Mouse (Mus musculus): ENCODE results near the gene Sidt1. TPM values are rescaled to one million over a fixed set of nuclear protein-coding genes. Genes with fewer than 3 reads are reported as not detected.

The Sidt1 gene
- polyA plus RNA-seq, 1 experiment, result not detected

DNA sequence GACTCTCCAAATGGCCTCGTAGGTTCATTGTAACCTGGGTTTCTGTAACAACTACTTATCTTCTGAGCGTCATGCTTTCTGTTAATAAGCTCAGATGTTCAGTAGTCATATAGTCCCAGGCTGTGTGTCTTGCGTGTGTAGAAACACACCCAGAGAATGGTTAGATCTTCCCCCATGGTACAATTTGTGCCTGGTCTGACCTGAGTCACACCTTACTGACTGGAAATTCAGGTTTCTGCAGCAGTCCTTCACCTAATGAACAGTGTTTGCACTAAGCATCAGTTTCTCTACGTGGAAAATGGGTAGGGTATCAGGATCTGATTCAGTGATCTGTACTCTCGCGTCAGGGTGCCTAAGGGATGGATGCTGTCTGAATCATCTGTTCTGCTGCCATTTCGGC is 100.0 kb downstream of the Sidt1 start:
- Histone ChIP-seq H3K4me3 (ENCODE audit: low read depth, low read length) (no peak overlapping the region), H3K9me3 (replicated peaks; ENCODE audit: control insufficient read depth, insufficient read depth, low read length, poor library complexity, severe bottlenecking) (no peaks in the 10 kb centered on the region), H3K4me1 (ENCODE audit: control insufficient read depth, insufficient read depth, low read length) (no peaks in the 10 kb centered on the region), H3K27me3 (ENCODE audit: control insufficient read depth, insufficient read depth, low read length, poor library complexity, severe bottlenecking) (no peaks in the 10 kb centered on the region), H3K9ac (ENCODE audit: low read depth, poor library complexity, severe bottlenecking) (no peak overlapping the region), H3K27ac (ENCODE audit: insufficient read depth, low read length) (no peak overlapping the region), H3K36me3 (ENCODE audit: control insufficient read depth, insufficient read depth, low read length, poor library complexity, severe bottlenecking) (no peaks in the 10 kb centered on the region)
- no peak for TF ChIP-seq CTCF (IDR thresholded peaks at IDR 0.05; ENCODE audit: low read depth, low read length)
- no peak for TF ChIP-seq EP300 (IDR thresholded peaks at IDR 0.05; ENCODE audit: insufficient read depth, low read depth, low read length)
- no peak for TF ChIP-seq POLR2A (IDR thresholded peaks at IDR 0.05; ENCODE audit: insufficient read depth, low read length)

DNA sequence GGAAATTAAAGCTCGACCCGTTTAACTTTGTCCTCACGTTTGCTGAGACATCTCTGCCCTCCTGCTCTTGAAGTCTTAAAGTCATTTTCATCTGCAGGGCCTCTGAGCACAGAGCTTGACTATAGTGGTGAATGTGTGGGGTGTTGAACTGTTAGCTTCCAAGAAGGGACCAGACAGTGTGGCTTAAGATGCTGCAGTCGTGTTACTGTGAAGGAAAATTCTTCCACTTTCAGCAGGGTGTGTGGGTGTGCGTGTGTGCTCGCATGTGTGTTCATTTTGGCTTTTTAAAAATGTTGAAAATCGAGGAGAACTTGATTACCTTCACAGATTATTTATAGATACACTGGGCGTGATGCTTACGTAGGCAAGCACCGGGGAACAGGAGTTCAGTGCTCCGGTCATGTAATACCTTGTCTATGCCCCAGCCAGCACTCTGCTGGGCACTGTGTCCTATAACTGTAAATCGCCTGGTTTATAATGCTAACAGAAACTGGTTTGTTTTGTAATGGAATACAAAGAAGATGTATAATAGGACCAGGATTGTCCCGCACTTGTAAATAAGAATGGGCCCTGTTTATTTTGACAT is 106.2 kb downstream of the Sidt1 start:
- H3K9ac ChIP-seq (ENCODE audit: low read depth, poor library complexity, severe bottlenecking), result no peak overlapping the region
- H3K4me3 ChIP-seq (ENCODE audit: low read depth, low read length), result no peak overlapping the region
- H3K27me3 ChIP-seq (ENCODE audit: control insufficient read depth, insufficient read depth, low read length, poor library complexity, severe bottlenecking), result no peaks in the 10 kb centered on the region
- H3K4me1 ChIP-seq (ENCODE audit: control insufficient read depth, insufficient read depth, low read length), result no peaks in the 10 kb centered on the region
- TF ChIP-seq EP300 (IDR thresholded peaks at IDR 0.05; ENCODE audit: insufficient read depth, low read depth, low read length) (no peak), CTCF (IDR thresholded peaks at IDR 0.05; ENCODE audit: low read depth, low read length) (no peak), POLR2A (IDR thresholded peaks at IDR 0.05; ENCODE audit: insufficient read depth, low read length) (no peak)
- no peaks in the 10 kb centered on the region for H3K9me3 ChIP-seq (replicated peaks; ENCODE audit: control insufficient read depth, insufficient read depth, low read length, poor library complexity, severe bottlenecking)
- no peaks in the 10 kb centered on the region for H3K36me3 ChIP-seq (ENCODE audit: control insufficient read depth, insufficient read depth, low read length, poor library complexity, severe bottlenecking)
- no peak overlapping the region for H3K27ac ChIP-seq (ENCODE audit: insufficient read depth, low read length)

DNA sequence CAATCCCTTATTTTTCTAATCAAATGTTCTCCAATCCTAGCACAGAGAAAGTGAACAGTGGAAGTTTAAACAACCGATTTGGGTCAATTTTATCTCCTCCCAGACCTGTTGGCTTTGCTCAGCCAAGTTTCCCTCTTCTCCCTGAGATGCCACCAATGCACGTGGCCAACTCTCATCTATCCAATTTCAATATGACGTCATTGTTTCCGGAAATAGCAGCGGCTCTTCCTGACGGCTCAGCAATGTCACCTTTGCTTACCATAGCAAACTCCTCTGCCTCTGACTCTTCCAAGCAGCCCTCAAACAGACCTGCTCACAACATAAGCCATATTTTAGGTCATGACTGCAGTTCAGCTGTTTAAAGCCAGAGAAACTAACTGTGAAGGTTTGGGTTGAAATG is 111.5 kb downstream of the Sidt1 start:
- Histone ChIP-seq H3K9ac (ENCODE audit: low read depth, poor library complexity, severe bottlenecking) (no peak overlapping the region), H3K4me3 (ENCODE audit: low read depth, low read length) (no peak overlapping the region), H3K27me3 (ENCODE audit: control insufficient read depth, insufficient read depth, low read length, poor library complexity, severe bottlenecking) (no peaks in the 10 kb centered on the region), H3K27ac (ENCODE audit: insufficient read depth, low read length) (no peak overlapping the region), H3K36me3 (ENCODE audit: control insufficient read depth, insufficient read depth, low read length, poor library complexity, severe bottlenecking) (no peaks in the 10 kb centered on the region), H3K9me3 (replicated peaks; ENCODE audit: control insufficient read depth, insufficient read depth, low read length, poor library complexity, severe bottlenecking) (no peaks in the 10 kb centered on the region), H3K4me1 (ENCODE audit: control insufficient read depth, insufficient read depth, low read length) (no peaks in the 10 kb centered on the region)
- TF ChIP-seq EP300 (IDR thresholded peaks at IDR 0.05; ENCODE audit: insufficient read depth, low read depth, low read length) (no peak), POLR2A (IDR thresholded peaks at IDR 0.05; ENCODE audit: insufficient read depth, low read length) (no peak), CTCF (IDR thresholded peaks at IDR 0.05; ENCODE audit: low read depth, low read length) (no peak)

DNA sequence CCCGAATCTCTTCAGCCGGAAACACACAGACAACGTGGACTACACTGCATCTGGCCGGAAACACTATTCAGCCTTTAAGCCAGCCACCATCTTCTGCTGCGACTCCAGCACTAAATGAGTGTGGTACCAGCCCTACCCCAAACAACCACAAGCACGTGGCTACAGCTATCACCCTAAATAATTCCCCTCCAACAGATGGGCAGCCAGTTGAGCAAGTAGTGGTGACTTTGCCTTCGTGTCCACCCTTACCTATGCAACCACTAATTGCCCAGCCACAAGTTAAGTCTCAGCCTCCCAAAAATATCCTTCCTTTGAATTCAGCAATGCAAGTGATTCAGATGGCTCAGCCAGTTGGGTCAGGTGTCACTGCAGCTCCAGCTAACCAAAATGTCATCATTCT is 116.6 kb downstream of the Sidt1 start:
- H3K9ac ChIP-seq (ENCODE audit: low read depth, poor library complexity, severe bottlenecking), result no peak overlapping the region
- no peaks in the 10 kb centered on the region for H3K36me3 ChIP-seq (ENCODE audit: control insufficient read depth, insufficient read depth, low read length, poor library complexity, severe bottlenecking)
- no peak overlapping the region for H3K4me3 ChIP-seq (ENCODE audit: low read depth, low read length)
- no peaks in the 10 kb centered on the region for H3K4me1 ChIP-seq (ENCODE audit: control insufficient read depth, insufficient read depth, low read length)
- TF ChIP-seq CTCF (IDR thresholded peaks at IDR 0.05; ENCODE audit: low read depth, low read length), result no peak
- TF ChIP-seq POLR2A (IDR thresholded peaks at IDR 0.05; ENCODE audit: insufficient read depth, low read length), result no peak
- no peak for TF ChIP-seq EP300 (IDR thresholded peaks at IDR 0.05; ENCODE audit: insufficient read depth, low read depth, low read length)
- no peak overlapping the region for H3K27ac ChIP-seq (ENCODE audit: insufficient read depth, low read length)
- no peaks in the 10 kb centered on the region for H3K9me3 ChIP-seq (replicated peaks; ENCODE audit: control insufficient read depth, insufficient read depth, low read length, poor library complexity, severe bottlenecking)
- no peaks in the 10 kb centered on the region for H3K27me3 ChIP-seq (ENCODE audit: control insufficient read depth, insufficient read depth, low read length, poor library complexity, severe bottlenecking)

- TF ChIP-seq CTCF (IDR thresholded peaks at IDR 0.05; ENCODE audit: low read depth, low read length) (no peak), POLR2A (IDR thresholded peaks at IDR 0.05; ENCODE audit: insufficient read depth, low read length) (no peak), EP300 (IDR thresholded peaks at IDR 0.05; ENCODE audit: insufficient read depth, low read depth, low read length) (no peak)
- Histone ChIP-seq H3K36me3 (ENCODE audit: control insufficient read depth, insufficient read depth, low read length, poor library complexity, severe bottlenecking) (no peaks in the 10 kb centered on the region), H3K4me3 (ENCODE audit: low read depth, low read length) (no peak overlapping the region), H3K9me3 (replicated peaks; ENCODE audit: control insufficient read depth, insufficient read depth, low read length, poor library complexity, severe bottlenecking) (no peaks in the 10 kb centered on the region), H3K9ac (ENCODE audit: low read depth, poor library complexity, severe bottlenecking) (no peak overlapping the region), H3K27me3 (ENCODE audit: control insufficient read depth, insufficient read depth, low read length, poor library complexity, severe bottlenecking) (no peaks in the 10 kb centered on the region), H3K4me1 (ENCODE audit: control insufficient read depth, insufficient read depth, low read length) (no peaks in the 10 kb centered on the region), H3K27ac (ENCODE audit: insufficient read depth, low read length) (no peak overlapping the region)
Measured at GRCm38 (mm10) chr16:44215513-44215912, 117.5 kb downstream of the Sidt1 start.

DNA sequence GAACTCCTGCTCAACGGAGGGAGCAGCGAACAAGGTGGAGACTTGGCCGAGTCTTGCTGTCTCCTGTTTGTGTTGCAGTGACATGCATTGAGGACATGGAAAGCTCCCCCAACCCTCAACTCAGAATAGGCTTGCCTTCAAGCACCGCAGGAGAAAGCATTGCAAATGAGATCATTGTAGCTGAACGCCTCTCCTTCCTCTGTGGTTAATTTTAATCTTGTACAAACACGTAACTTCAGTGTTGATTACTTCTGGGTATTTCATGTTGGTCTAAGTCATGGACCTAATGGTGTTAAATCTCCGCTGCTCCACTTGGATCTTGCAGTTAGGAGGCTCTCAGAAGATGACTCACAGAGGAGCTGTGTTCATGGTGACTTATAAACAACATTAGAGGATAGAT is 120.3 kb downstream of the Sidt1 start:
- no peak for TF ChIP-seq CTCF (IDR thresholded peaks at IDR 0.05; ENCODE audit: low read depth, low read length)
- Histone ChIP-seq H3K36me3 (ENCODE audit: control insufficient read depth, insufficient read depth, low read length, poor library complexity, severe bottlenecking) (no peaks in the 10 kb centered on the region), H3K4me3 (ENCODE audit: low read depth, low read length) (no peak overlapping the region), H3K27ac (ENCODE audit: insufficient read depth, low read length) (no peak overlapping the region), H3K9me3 (replicated peaks; ENCODE audit: control insufficient read depth, insufficient read depth, low read length, poor library complexity, severe bottlenecking) (no peaks in the 10 kb centered on the region), H3K27me3 (ENCODE audit: control insufficient read depth, insufficient read depth, low read length, poor library complexity, severe bottlenecking) (no peaks in the 10 kb centered on the region), H3K4me1 (ENCODE audit: control insufficient read depth, insufficient read depth, low read length) (peaks cover 1% of the 10 kb centered on the region), H3K9ac (ENCODE audit: low read depth, poor library complexity, severe bottlenecking) (no peak overlapping the region)
